Comparison of ENCODE assay signal across 8 mouse cellular contexts in genomic region chr10:78159906-78160305, GRCm38 (mm10). TPM values are rescaled to one million over a fixed set of nuclear protein-coding genes. Genes with fewer than 3 reads are reported as not detected.
A peak's percentile ranks its signal among the peaks of the same experiment; 100 is the strongest.
DNase-seq lines count a peak whose midpoint lies in the region; ATAC-seq lines count a peak whose summit lies in the region.

No protein-coding gene starts in this region.

- peak; percentile 89 for DNase-seq in adipocyte (ENCODE audit: low spot score)
- DNase-seq in embryo, embryonic 10 days (ENCODE audit: low spot score): peak; percentile 91
- peak; percentile 83 for DNase-seq in gastrocnemius, postnatal 14 days
- DNase-seq in left cerebral cortex, postnatal 14 days (ENCODE audit: low spot score in 2 of 2): peak; percentile 88 to 90
- peak; percentile 82 for DNase-seq in right cerebral cortex, postnatal 14 days
- DNase-seq in urinary bladder, postnatal 25 days (ENCODE audit: low spot score): peak; percentile 83

- intact Hi-C loops in gastrocnemius, postnatal 14 days (cut with DNase I; ENCODE audit: low total_unique reads): loop anchor here (5.0 kb wide), 3 partner anchors 93 to 178 kb away; partner anchors contain the start of gene Icosl
- intact Hi-C loops in left cerebral cortex, postnatal 14 days (cut with DNase I): loop anchor here (1.0 to 5.0 kb wide), 2 partner anchors 91 to 133 kb away; partner anchors contain the start of gene Icosl

- ATAC-seq in inflammation-experienced regulatory T-cells, adult 6 months: peak; percentile 57
- peak; percentile 66 for ATAC-seq in megakaryocyte-erythroid progenitor cell, adult 5-6 weeks (replicated peaks; ENCODE audit: low FRiP score, low TSS enrichment, poor library complexity, severe bottlenecking)

RNA-seq across cellular contexts. Expression of gene D10Jhu81e, which starts 9.7 kb away (rescaled TPM):
- 100 to 1,000 TPM; 146 to 175 TPM for total RNA-seq in gastrocnemius, postnatal 14 days (2021)
- 10 to 100 TPM in 2 of 3 experiments, 1 to 10 TPM in 1; 7.9 to 44.8 (median 39.6) TPM for polyA plus RNA-seq in inflammation-experienced regulatory T-cells, adult 6 months (2017; shearing (Covaris generic))
- total RNA-seq in left cerebral cortex, postnatal 14 days (2021): 100 to 1,000 TPM; 109 to 115 TPM
- 42.1 and 48.7 TPM in 2 replicates for total RNA-seq in megakaryocyte-erythroid progenitor cell, adult 5-6 weeks (2014; fragmentation: Nextera tagmentation)
- total RNA-seq in megakaryocyte-erythroid progenitor cell, adult 5-6 weeks (2017): 94.9 and 103 TPM in 2 replicates

RNA-seq across cellular contexts. Expression of gene Pwp2, which starts 25.0 kb away (rescaled TPM):
- total RNA-seq in gastrocnemius, postnatal 14 days (2021): 1 to 10 TPM; 8.2 to 8.8 TPM
- polyA plus RNA-seq in inflammation-experienced regulatory T-cells, adult 6 months (2017; shearing (Covaris generic)): 10 to 100 TPM in 2 of 3 experiments, 1 to 10 TPM in 1; 7.9 to 13.5 (median 11.9) TPM
- 10 to 100 TPM; 16.4 to 17.3 TPM for total RNA-seq in left cerebral cortex, postnatal 14 days (2021)
- 25.5 and 31.4 TPM in 2 replicates for total RNA-seq in megakaryocyte-erythroid progenitor cell, adult 5-6 weeks (2014; fragmentation: Nextera tagmentation)
- 37.0 and 47.2 TPM in 2 replicates for total RNA-seq in megakaryocyte-erythroid progenitor cell, adult 5-6 weeks (2017)

Comparison
In these comparisons a context has a peak if more than half of its experiments do, and no peak if none do; other contexts are left out.
1. Peak in every context shown above with its lines: DNase-seq and ATAC-seq.